Mouse (Mus musculus): ENCODE results near the gene Abhd11. TPM values are rescaled to one million over a fixed set of nuclear protein-coding genes. Genes with fewer than 3 reads are reported as not detected.
"Not testable (repeated sequence)": the region's sequence is repeated elsewhere in the genome, so short reads cannot be mapped to it uniquely, and the experiment has no call there.

The Abhd11 gene
- polyA plus RNA-seq (2014; fragmentation: Nextera tagmentation; extraction: Ambion mirVana) = 45.9 and 46.3 TPM in 2 replicates

GRCm38 (mm10) chr5:135008671-135009589 is at the start of gene Abhd11:
Abhd11 (plus strand) TSS chr5:135009152.
- WGBS = under 1% methylated on average over 52 of the region's 52 CpGs
- H3K4me1 ChIP-seq (ENCODE audit: control insufficient read depth, insufficient read depth, low read length) = peaks cover 15% of the 10 kb centered on the region
- no peaks in the 10 kb centered on the region for H3K27me3 ChIP-seq (ENCODE audit: control insufficient read depth, insufficient read depth, low read length)

DNA sequence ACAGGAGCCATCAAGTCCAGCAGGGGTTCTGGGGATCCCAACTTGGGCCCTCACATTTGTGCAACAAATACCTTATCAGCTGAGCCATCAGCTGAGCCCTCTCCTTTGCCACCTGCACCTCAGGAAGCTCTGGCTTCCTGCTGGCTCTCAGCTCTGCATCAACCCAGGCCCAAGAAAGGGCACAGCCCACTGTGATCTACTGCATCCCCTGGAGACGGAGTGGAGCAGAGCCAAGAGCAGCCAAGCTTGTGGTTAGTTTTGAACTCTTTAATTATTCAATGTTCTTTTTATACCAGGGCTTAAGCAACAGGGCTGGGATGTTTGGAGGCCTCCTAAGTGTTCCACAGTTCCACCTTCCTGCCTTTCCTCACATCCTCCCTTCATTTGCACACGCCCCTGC is 48.5 kb upstream of the Abhd11 start:
- H3K9me3 ChIP-seq (ENCODE audit: control insufficient read depth, low read length) = no peaks in the 10 kb centered on the region
- no peak overlapping the region for H3K4me2 ChIP-seq (ENCODE audit: low read depth)
- H3K27ac ChIP-seq (ENCODE audit: low read depth, low read length) = no peak overlapping the region
- no peak overlapping the region for H3K4me3 ChIP-seq (ENCODE audit: low read depth, low read length)
- H3K27me3 ChIP-seq (ENCODE audit: control insufficient read depth, insufficient read depth, low read length) = no peaks in the 10 kb centered on the region
- WGBS = 77% methylated on average over 2 of the region's 2 CpGs
- H3K9ac ChIP-seq (ENCODE audit: low read length) = no peak overlapping the region
- H3K4me1 ChIP-seq (ENCODE audit: control insufficient read depth, insufficient read depth, low read length) = no peaks in the 10 kb centered on the region
- no peak for DNase-seq (ENCODE audit: low spot score)
- no peaks in the 10 kb centered on the region for H3K36me3 ChIP-seq (ENCODE audit: control insufficient read depth, insufficient read depth, low read length)
- no peak for ATAC-seq (ENCODE audit: insufficient read depth, low FRiP score, low TSS enrichment)

More at GRCm38 (mm10) chr5:135008671-135009589, at the start of gene Abhd11:
- Histone ChIP-seq H3K9me3 (ENCODE audit: control insufficient read depth, low read length) (no peaks in the 10 kb centered on the region), H3K9ac (ENCODE audit: low read length) (peak within 1 kb of the TSS; percentile 77), H3K4me3 (ENCODE audit: low read depth, low read length) (peak within 1 kb of the TSS; percentile 52), H3K36me3 (ENCODE audit: control insufficient read depth, insufficient read depth, low read length) (no peaks in the 10 kb centered on the region), H3K4me2 (ENCODE audit: low read depth) (peak within 1 kb of the TSS; percentile 86), H3K27ac (ENCODE audit: low read depth, low read length) (peak within 1 kb of the TSS; percentile 94)
- peak; percentile 87 for ATAC-seq (ENCODE audit: insufficient read depth, low FRiP score, low TSS enrichment)
- peak; percentile 99 for DNase-seq (ENCODE audit: low spot score)

DNA sequence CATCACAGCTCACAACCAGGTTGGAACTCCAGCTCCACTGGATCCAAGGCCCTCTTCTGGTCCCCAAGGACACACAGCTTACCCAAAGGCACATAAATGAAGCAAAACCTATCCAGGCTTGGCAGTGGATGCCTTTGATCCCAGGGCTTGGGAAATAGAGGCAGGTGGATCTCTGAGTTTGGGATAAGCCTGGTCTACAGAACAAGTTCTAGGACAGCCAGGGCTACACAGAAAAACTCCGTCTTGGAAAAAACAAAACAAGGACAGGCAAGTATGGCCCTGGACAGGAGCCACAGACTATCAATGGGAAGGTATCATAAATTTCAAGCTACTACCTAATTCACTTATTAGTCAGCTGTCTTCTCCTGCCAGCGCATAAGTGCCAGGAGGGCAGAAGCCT is 47.4 kb upstream of the Abhd11 start:
- H3K9me3 ChIP-seq (ENCODE audit: control insufficient read depth, low read length) = no peaks in the 10 kb centered on the region
- H3K9ac ChIP-seq (ENCODE audit: low read length) = no peak overlapping the region
- no peaks in the 10 kb centered on the region for H3K27me3 ChIP-seq (ENCODE audit: control insufficient read depth, insufficient read depth, low read length)
- H3K27ac ChIP-seq (ENCODE audit: low read depth, low read length) = no peak overlapping the region
- H3K36me3 ChIP-seq (ENCODE audit: control insufficient read depth, insufficient read depth, low read length) = no peaks in the 10 kb centered on the region
- no peak overlapping the region for H3K4me2 ChIP-seq (ENCODE audit: low read depth)
- H3K4me1 ChIP-seq (ENCODE audit: control insufficient read depth, insufficient read depth, low read length) = peaks cover 7% of the 10 kb centered on the region
- no peak for DNase-seq (ENCODE audit: low spot score)
- no peak for ATAC-seq (ENCODE audit: insufficient read depth, low FRiP score, low TSS enrichment)
- no peak overlapping the region for H3K4me3 ChIP-seq (ENCODE audit: low read depth, low read length)
- 88% methylated on average over 2 of the region's 2 CpGs for WGBS

- no peak overlapping the region for H3K9ac ChIP-seq (ENCODE audit: low read length)
- peaks cover 8% of the 10 kb centered on the region for H3K4me1 ChIP-seq (ENCODE audit: control insufficient read depth, insufficient read depth, low read length)
- no peak overlapping the region for H3K27ac ChIP-seq (ENCODE audit: low read depth, low read length)
- H3K4me2 ChIP-seq (ENCODE audit: low read depth) = no peak overlapping the region
- no peaks in the 10 kb centered on the region for H3K36me3 ChIP-seq (ENCODE audit: control insufficient read depth, insufficient read depth, low read length)
- H3K27me3 ChIP-seq (ENCODE audit: control insufficient read depth, insufficient read depth, low read length) = 0 out of 2 replicates have a peak, but pooled peaks cover 3% of the 10 kb centered on the region
- no peak overlapping the region for H3K4me3 ChIP-seq (ENCODE audit: low read depth, low read length)
- no peaks in the 10 kb centered on the region for H3K9me3 ChIP-seq (ENCODE audit: control insufficient read depth, low read length)
- 39% methylated on average over 5 of the region's 5 CpGs for WGBS
- ATAC-seq (ENCODE audit: insufficient read depth, low FRiP score, low TSS enrichment) (no peak), DNase-seq (ENCODE audit: low spot score) (no peak)
Observed at GRCm38 (mm10) chr5:134963546-134963945, 45.4 kb upstream of the Abhd11 start.

DNA sequence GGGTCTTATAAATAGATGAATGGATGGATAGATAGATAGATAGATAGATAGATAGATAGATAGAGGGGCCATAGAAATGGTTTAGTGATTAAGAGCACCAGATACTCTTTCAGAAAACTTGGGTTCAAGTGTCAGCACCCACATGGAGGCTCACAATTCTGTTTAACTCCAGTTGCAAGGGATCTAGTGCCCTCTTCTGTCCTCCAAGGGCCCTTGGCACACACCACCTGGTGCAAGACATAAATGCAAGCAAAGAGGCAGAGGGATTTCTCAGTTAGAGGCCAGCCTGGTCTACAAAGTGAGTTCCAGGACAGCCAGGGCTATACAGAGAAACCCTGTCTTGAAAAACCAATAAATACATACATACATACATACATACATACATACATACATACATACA is 44.3 kb upstream of the Abhd11 start:
- H3K9me3 ChIP-seq (ENCODE audit: control insufficient read depth, low read length); ATAC-seq (ENCODE audit: insufficient read depth, low FRiP score, low TSS enrichment); H3K9ac ChIP-seq (ENCODE audit: low read length); H3K4me1 ChIP-seq (ENCODE audit: control insufficient read depth, insufficient read depth, low read length); H3K36me3 ChIP-seq (ENCODE audit: control insufficient read depth, insufficient read depth, low read length); H3K27ac ChIP-seq (ENCODE audit: low read depth, low read length); H3K27me3 ChIP-seq (ENCODE audit: control insufficient read depth, insufficient read depth, low read length); DNase-seq (ENCODE audit: low spot score); H3K4me3 ChIP-seq (ENCODE audit: low read depth, low read length); H3K4me2 ChIP-seq (ENCODE audit: low read depth): not testable (repeated sequence)

DNA sequence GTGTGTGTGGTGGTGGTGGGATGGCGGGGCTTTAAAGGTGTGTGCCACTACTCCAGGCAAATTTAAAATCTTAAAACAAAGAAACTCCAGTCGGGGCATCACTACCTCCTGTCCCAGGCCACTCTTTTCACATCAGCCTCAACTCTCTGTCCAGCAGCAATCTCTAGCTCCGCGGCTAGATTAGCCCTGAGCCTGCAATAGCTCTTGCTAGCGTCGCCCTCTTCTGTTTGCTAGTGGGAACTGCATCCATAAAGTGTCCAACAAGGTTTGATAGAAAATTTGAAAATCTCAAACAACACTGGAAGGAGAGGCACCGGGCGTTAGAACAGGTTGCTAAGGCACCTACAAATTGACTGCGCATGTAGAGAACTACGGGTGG is 43.5 kb upstream of the Abhd11 start:
- 0 out of 2 replicates have a peak, but pooled peaks cover 3% of the 10 kb centered on the region for H3K27me3 ChIP-seq (ENCODE audit: control insufficient read depth, insufficient read depth, low read length)
- no peak overlapping the region for H3K4me3 ChIP-seq (ENCODE audit: low read depth, low read length)
- peak; percentile 75 for DNase-seq (ENCODE audit: low spot score)
- WGBS = 5% methylated on average over 10 of the region's 10 CpGs
- H3K27ac ChIP-seq (ENCODE audit: low read depth, low read length) = no peak overlapping the region
- H3K9ac ChIP-seq (ENCODE audit: low read length) = no peak overlapping the region
- ATAC-seq (ENCODE audit: insufficient read depth, low FRiP score, low TSS enrichment) = no peak
- no peaks in the 10 kb centered on the region for H3K9me3 ChIP-seq (ENCODE audit: control insufficient read depth, low read length)
- no peaks in the 10 kb centered on the region for H3K36me3 ChIP-seq (ENCODE audit: control insufficient read depth, insufficient read depth, low read length)
- H3K4me1 ChIP-seq (ENCODE audit: control insufficient read depth, insufficient read depth, low read length) = peaks cover 8% of the 10 kb centered on the region
- H3K4me2 ChIP-seq (ENCODE audit: low read depth) = peak overlapping the region; percentile 25

DNA sequence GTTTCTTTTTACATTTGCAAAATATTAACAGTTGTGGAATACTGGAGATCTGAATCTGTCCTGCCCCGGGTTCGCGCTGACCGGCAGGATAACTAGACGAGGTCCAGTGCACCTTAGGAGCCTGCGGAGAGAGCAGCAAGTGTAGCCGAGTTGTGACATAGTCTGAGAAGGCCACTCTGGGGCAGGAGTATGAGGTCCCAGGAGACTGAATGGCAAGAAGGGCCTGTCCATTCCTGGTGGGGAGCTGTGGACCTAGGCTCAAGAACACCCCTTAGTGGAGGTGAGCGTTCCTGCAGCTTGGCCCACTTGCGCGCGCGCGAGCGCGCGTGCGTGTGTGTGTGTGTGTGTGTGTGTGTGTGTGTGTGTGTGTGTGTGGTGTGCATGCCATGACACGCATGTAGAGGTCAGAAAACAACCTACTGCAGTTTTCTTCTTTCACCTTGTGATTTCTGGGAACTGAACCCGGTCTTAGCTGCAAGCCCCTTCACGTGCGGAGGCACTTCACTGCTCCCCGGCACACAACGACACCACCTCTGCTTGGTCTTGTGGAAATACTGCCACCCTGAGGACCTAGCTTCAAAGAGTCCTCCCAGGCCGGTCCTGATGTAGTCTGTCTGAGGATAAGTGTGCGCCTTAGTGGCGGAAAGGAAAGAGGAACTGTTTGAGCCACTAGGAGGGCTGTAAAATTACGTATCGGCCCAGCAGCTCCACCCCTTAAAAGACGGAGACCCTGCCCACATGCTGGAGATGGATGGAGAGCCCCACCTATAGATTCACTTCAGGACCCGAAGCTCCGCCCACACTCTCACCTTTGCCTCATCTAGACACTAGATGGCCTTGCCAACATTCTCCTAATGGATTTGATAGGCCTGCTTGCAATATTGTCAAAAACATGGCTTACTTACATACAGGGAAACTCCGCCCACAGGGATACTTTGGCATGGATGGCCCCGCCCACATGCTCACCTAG is 42.8 kb upstream of the Abhd11 start:
- Histone ChIP-seq H3K9ac (ENCODE audit: low read length) (peak overlapping the region; percentile 26; the same call in 1 of the 2 replicates), H3K36me3 (ENCODE audit: control insufficient read depth, insufficient read depth, low read length) (no peaks in the 10 kb centered on the region), H3K9me3 (ENCODE audit: control insufficient read depth, low read length) (no peaks in the 10 kb centered on the region), H3K4me2 (ENCODE audit: low read depth) (peak overlapping the region; percentile 25), H3K27me3 (ENCODE audit: control insufficient read depth, insufficient read depth, low read length) (0 out of 2 replicates have a peak, but pooled peaks cover 3% of the 10 kb centered on the region), H3K4me3 (ENCODE audit: low read depth, low read length) (no peak overlapping the region), H3K27ac (ENCODE audit: low read depth, low read length) (no peak overlapping the region), H3K4me1 (ENCODE audit: control insufficient read depth, insufficient read depth, low read length) (peaks cover 8% of the 10 kb centered on the region)
- 5% methylated on average over 31 of the region's 33 CpGs for WGBS
- ATAC-seq (ENCODE audit: insufficient read depth, low FRiP score, low TSS enrichment) (no peak), DNase-seq (ENCODE audit: low spot score) (no peak)

DNA sequence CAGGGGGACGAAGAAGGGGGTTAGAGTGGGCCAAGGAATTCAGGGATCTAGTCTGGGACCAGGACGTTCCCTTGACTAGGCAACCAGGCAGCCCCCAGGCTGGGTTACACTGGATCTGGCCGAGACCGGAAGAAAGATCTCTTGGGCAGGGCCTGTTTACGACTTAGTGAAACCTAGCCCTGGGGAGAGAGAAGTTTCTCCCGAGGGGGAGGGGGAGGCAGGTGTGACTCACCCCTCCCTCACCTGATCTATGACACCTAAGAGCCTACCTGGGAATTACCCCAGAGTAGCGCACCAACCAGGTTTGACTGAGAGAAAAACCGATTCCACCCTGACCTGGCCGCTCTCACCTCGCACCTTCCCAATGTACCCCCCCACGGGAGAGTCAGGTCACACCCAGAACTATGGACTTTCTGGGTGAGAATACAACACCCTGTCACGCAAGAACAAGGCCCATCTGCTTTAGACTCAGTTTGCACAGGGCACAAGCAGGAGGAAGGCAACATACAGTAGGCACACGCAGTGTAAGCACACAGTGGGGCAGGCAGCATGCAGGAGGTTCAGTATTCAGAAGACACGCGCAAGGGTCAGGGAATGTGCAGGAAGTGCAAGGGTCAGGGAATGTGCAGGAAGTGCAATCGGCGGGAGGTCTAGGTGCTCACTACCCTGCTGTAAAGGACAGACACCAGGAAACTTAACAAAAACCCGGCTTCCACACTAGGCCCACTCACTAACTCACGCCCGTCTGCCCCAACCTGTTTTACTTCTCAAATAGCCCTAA is 41.6 kb upstream of the Abhd11 start:
- H3K27ac ChIP-seq (ENCODE audit: low read depth, low read length) = no peak overlapping the region
- WGBS = 70% methylated on average over 20 of the region's 20 CpGs
- no peaks in the 10 kb centered on the region for H3K9me3 ChIP-seq (ENCODE audit: control insufficient read depth, low read length)
- H3K4me1 ChIP-seq (ENCODE audit: control insufficient read depth, insufficient read depth, low read length) = peaks cover 8% of the 10 kb centered on the region
- no peak overlapping the region for H3K9ac ChIP-seq (ENCODE audit: low read length)
- H3K4me3 ChIP-seq (ENCODE audit: low read depth, low read length) = no peak overlapping the region
- H3K36me3 ChIP-seq (ENCODE audit: control insufficient read depth, insufficient read depth, low read length) = no peaks in the 10 kb centered on the region
- H3K27me3 ChIP-seq (ENCODE audit: control insufficient read depth, insufficient read depth, low read length) = 0 out of 2 replicates have a peak, but pooled peaks cover 3% of the 10 kb centered on the region
- ATAC-seq (ENCODE audit: insufficient read depth, low FRiP score, low TSS enrichment) = no peak
- DNase-seq (ENCODE audit: low spot score) = no peak
- H3K4me2 ChIP-seq (ENCODE audit: low read depth) = no peak overlapping the region

All from neural tube, embryonic 11.5 days (tissue).